Mouse (Mus musculus) MEL (cell line): ENCODE results near the gene Ifit3b. TPM values are rescaled to one million over a fixed set of nuclear protein-coding genes. Genes with fewer than 3 reads are reported as not detected.
"Not testable (repeated sequence)": the region's sequence is repeated elsewhere in the genome, so short reads cannot be mapped to it uniquely, and the experiment has no call there.

Experiments
- DNase-seq: peaks from one replicate; pipeline ENCODE4 v3.0.0; 2011; ENCODE audit warnings: low read depth, low spot score
- H3K27ac ChIP-seq: 2 replicates; pipeline ENCODE4 v1.5.1; 2012; ENCODE audit warnings: low read depth, mild to moderate bottlenecking, control low read depth, low read length, moderate library complexity; ENCODE audit not compliant: control insufficient read depth
- H3K27me3 ChIP-seq, 2 experiments: fragments of 150-350 bp in 1 of 2; sonication (generic) in 1 of 2; 2 replicates each; pipeline ENCODE4 v1.6.1; 2012; ENCODE audit warnings: low read length in 2 of 2, mild to moderate bottlenecking in 2 of 2, improper control_type of control experiment in 1 of 2, moderate library complexity in 1 of 2; ENCODE audit not compliant: insufficient read depth in 2 of 2, control insufficient read depth in 1 of 2
- H3K36me3 ChIP-seq, 2 experiments: 2 replicates each; pipeline ENCODE4 v1.6.1; 2012 to 2014; ENCODE audit warnings: low read length in 2 of 2, improper control_type of control experiment in 1 of 2, inconsistent platforms in 1 of 2, mild to moderate bottlenecking in 1 of 2; ENCODE audit not compliant: insufficient read depth in 2 of 2, control insufficient read depth in 1 of 2
- H3K4me1 ChIP-seq, 2 experiments: fragments of 150-350 bp in 1 of 2; sonication (generic) in 1 of 2; 2 replicates each; pipeline ENCODE4 v1.6.1; 2012; ENCODE audit warnings: low read length in 2 of 2, improper control_type of control experiment in 1 of 2, mild to moderate bottlenecking in 1 of 2; ENCODE audit not compliant: insufficient read depth in 2 of 2, control insufficient read depth in 1 of 2
- H3K4me3 ChIP-seq, 2 experiments: fragments of 150-350 bp in 1 of 2; sonication (generic) in 1 of 2; 2 replicates each; pipeline ENCODE4 v1.5.1; 2012; ENCODE audit warnings: low read depth in 2 of 2, low read length in 2 of 2, mild to moderate bottlenecking in 2 of 2, moderate library complexity in 2 of 2, control low read depth in 1 of 2, improper control_type of control experiment in 1 of 2; ENCODE audit not compliant: control insufficient read depth in 1 of 2, insufficient read depth in 1 of 2
- H3K79me2 ChIP-seq: 2 replicates; pipeline ENCODE4 v1.6.1; 2012; ENCODE audit warnings: mild to moderate bottlenecking, low read length, moderate library complexity; ENCODE audit not compliant: control insufficient read depth, poor library complexity, insufficient read depth
- H3K9ac ChIP-seq: 2 replicates; pipeline ENCODE4 v1.6.1; 2012; ENCODE audit warnings: low read depth, mild to moderate bottlenecking, control low read depth, low read length, moderate library complexity; ENCODE audit not compliant: control insufficient read depth, poor library complexity, severe bottlenecking
- H3K9me3 ChIP-seq: fragments of 150-350 bp; sonication (generic); replicated peaks from 2 replicates; pipeline ENCODE4 v1.6.1; 2012; ENCODE audit warnings: mild to moderate bottlenecking, low read length, improper control_type of control experiment, moderate library complexity; ENCODE audit not compliant: insufficient read depth
- CHD1 ChIP-seq: IDR thresholded peaks from 2 replicates; pipeline ENCODE4 v1.6.1; 2012; ENCODE audit warnings: low read depth, mild to moderate bottlenecking, inconsistent platforms, low read length, improper control_type of control experiment
- CTCF ChIP-seq, 3 experiments: IDR thresholded peaks in 2 of 3; conservative IDR thresholded peaks in 1 of 3; 2 replicates each; pipeline ENCODE4 v1.5.1; 2011 to 2012; ENCODE audit warnings: low read length in 3 of 3, low read depth in 2 of 3, mild to moderate bottlenecking in 2 of 3, improper control_type of control experiment in 1 of 3, inconsistent platforms in 1 of 3, mixed read lengths in 1 of 3, moderate library complexity in 1 of 3; ENCODE audit not compliant: control insufficient read depth in 1 of 3, insufficient read depth in 1 of 3, poor library complexity in 1 of 3, severe bottlenecking in 1 of 3
- E2F4 ChIP-seq: IDR thresholded peaks from 2 replicates; pipeline ENCODE4 v1.6.1; 2011; ENCODE audit warnings: low read depth, low read length, improper control_type of control experiment, borderline replicate concordance
- ELF1 ChIP-seq: IDR thresholded peaks from 2 replicates; pipeline ENCODE4 v1.6.1; 2014; ENCODE audit warnings: low read depth, mild to moderate bottlenecking, inconsistent platforms, low read length, improper control_type of control experiment, moderate library complexity
- KAT2A ChIP-seq: conservative IDR thresholded peaks from 2 replicates; pipeline ENCODE4 v1.6.1; 2012; ENCODE audit warnings: low read depth, low read length, improper control_type of control experiment, inconsistent platforms
- MAZ ChIP-seq: IDR thresholded peaks from 2 replicates; pipeline ENCODE4 v1.6.1; 2012; ENCODE audit warnings: low read depth, mild to moderate bottlenecking, inconsistent platforms, low read length, improper control_type of control experiment
- MEF2A ChIP-seq: IDR thresholded peaks from 2 replicates; pipeline ENCODE4 v1.6.1; 2014; ENCODE audit warnings: low read depth, mild to moderate bottlenecking, inconsistent platforms, low read length, improper control_type of control experiment; ENCODE audit not compliant: poor library complexity, insufficient replicate concordance, severe bottlenecking; ENCODE audit errors: extremely low read depth
- MXI1 ChIP-seq: IDR thresholded peaks from 2 replicates; pipeline ENCODE4 v1.6.1; 2011; ENCODE audit warnings: mild to moderate bottlenecking, low read depth, low read length, improper control_type of control experiment
- POLR2AphosphoS5 ChIP-seq: IDR thresholded peaks from 2 replicates; pipeline ENCODE4 v1.6.1; 2012; ENCODE audit warnings: low read depth, borderline replicate concordance, mild to moderate bottlenecking, inconsistent platforms, low read length, moderate library complexity, mixed read lengths
- RAD21 ChIP-seq: IDR thresholded peaks from 2 replicates; pipeline ENCODE4 v1.6.1; 2011; ENCODE audit warnings: mild to moderate bottlenecking, low read depth, low read length, improper control_type of control experiment
- RCOR1 ChIP-seq: IDR thresholded peaks from 2 replicates; pipeline ENCODE4 v1.6.1; 2012; ENCODE audit warnings: low read depth, mild to moderate bottlenecking, inconsistent platforms, low read length, improper control_type of control experiment
- SMC3 ChIP-seq: IDR thresholded peaks from 2 replicates; pipeline ENCODE4 v1.6.1; 2011; ENCODE audit warnings: low read depth, low read length, improper control_type of control experiment
- TAL1 ChIP-seq: IDR thresholded peaks from 2 replicates; pipeline ENCODE4 v1.6.1; 2012; ENCODE audit warnings: mild to moderate bottlenecking, inconsistent platforms, low read length, moderate library complexity, mixed read lengths
- ZC3H11A ChIP-seq: IDR thresholded peaks from 2 replicates; pipeline ENCODE4 v1.6.1; 2012; ENCODE audit warnings: low read depth, mild to moderate bottlenecking, inconsistent platforms, low read length, improper control_type of control experiment
- polyA plus RNA-seq, 2 experiments: library from polyadenylated mRNA; stranded (reverse) in 1 of 2; unstranded in 1 of 2; fragments of >175 nt in 1 of 2; fragments of >200 nt in 1 of 2; gene quantifications; 2 replicates each; pipeline versions ENCODE4 v1.2.1 to v1.2.4; 2012; ENCODE audit warnings: low replicate concordance in 2 of 2, low read depth in 1 of 2; ENCODE audit not compliant: insufficient read length in 2 of 2, insufficient read depth in 1 of 2, missing spikeins in 1 of 2
- total RNA-seq: library from RNA; depleted of rRNA; stranded (reverse); fragments of 300-350 nt; gene quantifications from 2 replicates; pipeline ENCODE4 v1.2.3, GENCODE M21; 2012

Ifit3b gene
- total and polyA plus RNA-seq, 3 experiments = not detected

- no peak overlapping the region for H3K9ac ChIP-seq
- no peaks in the 10 kb centered on the region; a peak in 2 of 4 replicates for H3K27me3 ChIP-seq
- DNase-seq = peak; percentile 50
Measured at GRCm38 (mm10) chr19:34636933-34637557, 29.3 kb downstream of the Ifit3b start.

DNA sequence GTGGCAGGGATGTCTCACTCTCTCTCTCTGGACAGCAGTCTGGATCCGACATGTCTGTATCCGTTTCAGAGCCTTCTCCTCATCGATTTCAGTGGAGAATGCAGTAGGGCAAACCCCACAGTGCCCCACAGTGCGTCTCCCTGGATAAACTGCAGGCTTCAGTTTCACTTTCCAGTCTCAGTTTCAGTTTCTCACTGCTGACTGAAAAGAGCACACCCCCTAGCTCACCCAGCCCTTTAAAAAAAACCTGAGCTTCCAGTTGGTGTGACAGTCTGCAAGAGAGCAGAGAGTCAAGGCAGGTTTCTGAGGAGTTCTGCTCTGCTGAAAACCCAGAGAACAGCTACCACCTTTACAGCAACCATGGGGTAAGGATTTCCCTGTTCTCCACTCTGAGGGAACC is 32.9 kb downstream of the Ifit3b start, which contains the start of the genes Ifit1bl2 and Ifit1:
Gene Ifit1bl2, minus strand, starts transcription at position 121 of the 400 bp plus-strand sequence.
Gene Ifit1, plus strand, starts transcription at position 249 of the 400 bp plus-strand sequence.
- H3K9me3 ChIP-seq = no peaks in the 10 kb centered on the region
- no peak for TF ChIP-seq RCOR1
- TF ChIP-seq MEF2A = no peak
- TF ChIP-seq, all 39 proteins: peak for 0
- no peak for DNase-seq
- peak within 1 kb of the TSS in 1 of 2 experiments; percentile 37; a peak in 1 of 4 replicates for H3K4me3 ChIP-seq
- no peak within 1 kb of the TSS for H3K27ac ChIP-seq
- H3K9ac ChIP-seq = no peak within 1 kb of the TSS
- H3K36me3 ChIP-seq = no peaks in the 10 kb centered on the region
- H3K27me3 ChIP-seq = no peaks in the 10 kb centered on the region; a peak in 2 of 4 replicates
- H3K79me2 ChIP-seq = no peaks in the 10 kb centered on the region
- H3K4me1 ChIP-seq = no peaks in the 10 kb centered on the region

More at GRCm38 (mm10) chr19:34636933-34637557, 29.3 kb downstream of the Ifit3b start:
- Histone ChIP-seq H3K79me2 (no peaks in the 10 kb centered on the region), H3K4me1 (no peaks in the 10 kb centered on the region), H3K27ac (no peak overlapping the region), H3K4me3 (no peak overlapping the region), H3K9me3 (no peaks in the 10 kb centered on the region), H3K36me3 (no peaks in the 10 kb centered on the region)
- no peak for TF ChIP-seq MAZ
- peak; percentile 66; the same call in 1 of the 2 replicates for TF ChIP-seq ZC3H11A
- TF ChIP-seq CHD1 = no peak
- TF ChIP-seq CTCF (IDR thresholded peaks at IDR 0.05 in 2 of 3, conservative IDR thresholded peaks at IDR 0.05 in 1 of 3; ENCODE audit: control insufficient read depth in 1 of 3, insufficient read depth in 1 of 3, low read depth in 2 of 3, low read length in 3 of 3, poor library complexity in 1 of 3, severe bottlenecking in 1 of 3) = peak; percentile 65 to 90 (median 66)
- TF ChIP-seq POLR2AphosphoS5 = no peak
- peak; percentile 87 for TF ChIP-seq RAD21
- peak; percentile 95 for TF ChIP-seq SMC3

- no peaks in the 10 kb centered on the region for H3K79me2 ChIP-seq
- no peak for DNase-seq
- H3K4me3 ChIP-seq = no peak overlapping the region
- H3K4me1 ChIP-seq = no peaks in the 10 kb centered on the region
- no peak overlapping the region for H3K27ac ChIP-seq
- H3K36me3 ChIP-seq = no peaks in the 10 kb centered on the region
- TF ChIP-seq KAT2A (no peak), POLR2AphosphoS5 (no peak), TAL1 (no peak), ELF1 (no peak), CTCF (IDR thresholded peaks at IDR 0.05 in 2 of 3, conservative IDR thresholded peaks at IDR 0.05 in 1 of 3; ENCODE audit: control insufficient read depth in 1 of 3, insufficient read depth in 1 of 3, low read depth in 2 of 3, low read length in 3 of 3, poor library complexity in 1 of 3, severe bottlenecking in 1 of 3) (no peak), RCOR1 (no peak), SMC3 (no peak), MXI1 (no peak), E2F4 (no peak), CHD1 (no peak)
- peaks cover 0 to 2% of the 10 kb centered on the region in 2 experiments; a peak in 2 of 4 replicates for H3K27me3 ChIP-seq
- H3K9ac ChIP-seq = no peak overlapping the region
- no peaks in the 10 kb centered on the region for H3K9me3 ChIP-seq
Measured at GRCm38 (mm10) chr19:34642616-34643015, 34.8 kb downstream of the Ifit3b start.

DNA sequence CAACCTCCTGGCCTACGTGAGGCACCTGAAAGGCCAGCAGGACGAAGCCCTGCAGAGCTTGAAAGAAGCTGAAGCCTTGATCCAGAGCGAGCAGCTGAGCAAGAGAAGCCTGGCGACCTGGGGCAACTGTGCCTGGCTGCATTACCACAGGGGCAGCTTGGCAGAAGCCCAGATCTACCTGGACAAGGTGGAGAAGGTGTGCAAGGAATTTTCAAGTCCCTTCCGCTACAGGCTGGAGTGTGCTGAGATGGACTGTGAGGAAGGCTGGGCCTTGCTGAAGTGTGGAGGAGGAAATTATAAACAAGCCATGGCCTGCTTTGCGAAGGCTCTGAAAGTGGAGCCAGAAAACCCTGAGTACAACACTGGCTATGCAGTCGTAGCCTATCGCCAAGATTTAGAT is 39.9 kb downstream of the Ifit3b start:
- not testable (repeated sequence) for H3K4me1 ChIP-seq, H3K36me3 ChIP-seq, DNase-seq, H3K4me3 ChIP-seq, H3K9me3 ChIP-seq, H3K9ac ChIP-seq, H3K79me2 ChIP-seq, H3K27ac ChIP-seq, H3K27me3 ChIP-seq
